Mouse (Mus musculus) G1E (cell line): ENCODE results near the gene Vmn1r42. TPM values are rescaled to one million over a fixed set of nuclear protein-coding genes. Genes with fewer than 3 reads are reported as not detected.

ENCODE experiments used
- ATAC-seq: 2 replicates; pipeline ENCODE4 v1.8.0; 2016; ENCODE audit warnings: mild to moderate bottlenecking; ENCODE audit not compliant: insufficient number of reproducible peaks, poor library complexity, low FRiP score, severe bottlenecking; ENCODE audit errors: extremely low read depth
- DNase-seq: peaks from one replicate; pipeline ENCODE4 v3.0.0; 2012; ENCODE audit warnings: low spot score
- H3K27me3 ChIP-seq: 2 replicates; pipeline ENCODE4 v1.6.1; 2012; ENCODE audit warnings: mild to moderate bottlenecking, low read length, inconsistent platforms; ENCODE audit not compliant: insufficient read depth
- H3K36me3 ChIP-seq: replicated peaks from 2 replicates; pipeline ENCODE3; 2012; ENCODE audit warnings: mild to moderate bottlenecking, inconsistent platforms
- H3K4me1 ChIP-seq: 2 replicates; pipeline ENCODE4 v1.6.1; 2012; ENCODE audit warnings: low read depth, low read length, inconsistent platforms, mixed read lengths; ENCODE audit not compliant: insufficient read depth
- H3K4me3 ChIP-seq: 2 replicates; pipeline ENCODE4 v1.5.1; 2012; ENCODE audit warnings: low read depth, mild to moderate bottlenecking, inconsistent platforms, low read length, moderate library complexity, mixed read lengths
- H3K9me3 ChIP-seq: replicated peaks from 2 replicates; pipeline ENCODE4 v1.6.1; 2012; ENCODE audit warnings: inconsistent platforms
- CTCF ChIP-seq: IDR thresholded peaks from 2 replicates; pipeline ENCODE4 v1.5.1; 2012; ENCODE audit warnings: low read depth, low read length, inconsistent platforms, mixed read lengths
- GATA1 ChIP-seq: IDR thresholded peaks from 2 replicates; pipeline ENCODE4 v1.6.1; 2012; ENCODE audit warnings: borderline replicate concordance, low read length, inconsistent platforms, mixed read lengths
- GATA2 ChIP-seq: IDR thresholded peaks from 2 replicates; pipeline ENCODE4 v1.6.1; 2012; ENCODE audit warnings: low read depth, low read length, inconsistent platforms, borderline replicate concordance
- POLR2AphosphoS5 ChIP-seq: IDR thresholded peaks from 2 replicates; pipeline ENCODE4 v1.6.1; 2012; ENCODE audit warnings: low read depth, low read length, inconsistent platforms; ENCODE audit not compliant: insufficient replicate concordance
- TAL1 ChIP-seq: conservative IDR thresholded peaks from 2 replicates; pipeline ENCODE4 v1.6.1; 2012; ENCODE audit warnings: low read depth, low read length, inconsistent platforms, mixed read lengths
- polyA plus RNA-seq: library from polyadenylated mRNA; stranded (reverse); fragments of >175 nt; gene quantifications from 2 replicates; pipeline ENCODE4 v1.2.3, GENCODE M21; 2012
- total RNA-seq, 2 experiments: library from RNA; stranded (forward) in 1 of 2; stranded (reverse) in 1 of 2; fragments of 200-1000 nt in 1 of 2; fragments of >200 nt in 1 of 2; fragmentation: Nextera tagmentation in 1 of 2; gene quantifications; 2 replicates each; pipeline ENCODE4 v1.2.3; 2014 to 2017

Vmn1r42 gene
- total and polyA plus RNA-seq, 3 experiments, result 0.11 TPM; not detected in 2

GRCm38 (mm10) chr6:89863792-89864191 is 12.4 kb downstream of the Vmn1r42 start:
- 0 out of 2 replicates have a peak, but pooled peaks cover 2% of the 10 kb centered on the region for H3K27me3 ChIP-seq
- ATAC-seq (no peak), DNase-seq (no peak)
- no peaks in the 10 kb centered on the region for H3K4me1 ChIP-seq
- H3K4me3 ChIP-seq, result no peak overlapping the region
- no peaks in the 10 kb centered on the region for H3K9me3 ChIP-seq
- H3K36me3 ChIP-seq, result no peaks in the 10 kb centered on the region
- TF ChIP-seq TAL1 (no peak), POLR2AphosphoS5 (no peak), GATA1 (no peak), GATA2 (no peak), CTCF (no peak)

DNA sequence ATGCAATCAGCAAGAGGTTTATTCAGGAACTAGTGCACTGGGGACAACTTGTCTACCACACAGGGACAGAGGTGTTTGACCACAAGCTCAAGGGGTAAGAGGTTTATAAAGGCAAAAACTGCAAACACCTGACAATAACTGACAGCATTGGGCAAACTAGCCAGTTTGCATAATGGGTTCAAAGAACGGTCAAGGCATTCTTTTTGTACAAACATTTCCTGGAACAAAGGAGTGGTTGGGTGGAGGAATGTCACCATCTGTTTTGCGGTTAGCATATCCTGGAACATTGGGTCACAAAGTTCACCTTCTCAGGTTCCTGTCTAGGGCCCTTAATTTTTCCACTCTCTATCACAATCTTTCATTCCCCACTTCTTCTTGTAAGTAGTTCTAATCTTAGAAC is 16.4 kb downstream of the Vmn1r42 start:
- Histone ChIP-seq H3K4me1 (no peaks in the 10 kb centered on the region), H3K9me3 (no peaks in the 10 kb centered on the region), H3K27me3 (0 out of 2 replicates have a peak, but pooled peaks cover under 1% of the 10 kb centered on the region), H3K36me3 (no peaks in the 10 kb centered on the region), H3K4me3 (no peak overlapping the region)
- TF ChIP-seq GATA1 (no peak), POLR2AphosphoS5 (no peak), TAL1 (no peak), CTCF (no peak), GATA2 (no peak)
- ATAC-seq (no peak), DNase-seq (no peak)

- Histone ChIP-seq H3K4me1 (no peaks in the 10 kb centered on the region), H3K36me3 (no peaks in the 10 kb centered on the region), H3K9me3 (no peaks in the 10 kb centered on the region), H3K4me3 (no peak overlapping the region), H3K27me3 (no peaks in the 10 kb centered on the region; the same call in 1 of the 2 replicates)
- TF ChIP-seq GATA2 (no peak), TAL1 (no peak), GATA1 (no peak), CTCF (no peak), POLR2AphosphoS5 (no peak)
- ATAC-seq, result no peak
- DNase-seq, result no peak
Measured at GRCm38 (mm10) chr6:89857552-89857951, 18.7 kb downstream of the Vmn1r42 start.

Other genes with a start within 250 kb of the Vmn1r42 start
- 2.3 and 3.9 TPM in 2 replicates for gene Txnrd3, start 232.4 kb downstream of the Vmn1r42 start, total RNA-seq (2014; fragmentation: Nextera tagmentation)
- gene Txnrd3, start 232.4 kb downstream of the Vmn1r42 start, total RNA-seq (2017), result 6.8 and 7.2 TPM in 2 replicates
- gene Txnrd3, start 232.4 kb downstream of the Vmn1r42 start, polyA plus RNA-seq, result 4.1 and 5.7 TPM in 2 replicates
- not detected in 2 replicates for gene Vmn1r40, start 168.9 kb downstream of the Vmn1r42 start, total RNA-seq (2014; fragmentation: Nextera tagmentation)
- gene Vmn1r40, start 168.9 kb downstream of the Vmn1r42 start, total RNA-seq (2017), result 0.06 and 0.16 TPM in 2 replicates
- not detected in 2 replicates for gene Vmn1r40, start 168.9 kb downstream of the Vmn1r42 start, polyA plus RNA-seq
- gene Vmn1r41, start 135.6 kb downstream of the Vmn1r42 start, total RNA-seq (2014; fragmentation: Nextera tagmentation), result not detected in 2 replicates
- gene Vmn1r41, start 135.6 kb downstream of the Vmn1r42 start, total RNA-seq (2017), result 0.16 and 0.58 TPM in 2 replicates
- gene Vmn1r41, start 135.6 kb downstream of the Vmn1r42 start, polyA plus RNA-seq, result not detected in 2 replicates
- gene Vmn1r43, start within 50 bp of the Vmn1r42 start, total RNA-seq (2014; fragmentation: Nextera tagmentation), result not detected in 2 replicates
- gene Vmn1r43, start within 50 bp of the Vmn1r42 start, total RNA-seq (2017), result 0.05 and 0.17 TPM in 2 replicates
- not detected in 2 replicates for gene Vmn1r43, start within 50 bp of the Vmn1r42 start, polyA plus RNA-seq
- gene Vmn1r44, start 7.2 kb upstream of the Vmn1r42 start, total RNA-seq (2014; fragmentation: Nextera tagmentation), result not detected in 2 replicates
- gene Vmn1r44, start 7.2 kb upstream of the Vmn1r42 start, total RNA-seq (2017), result 0.27 and 0.29 TPM in 2 replicates
- not detected in 2 replicates for gene Vmn1r44, start 7.2 kb upstream of the Vmn1r42 start, polyA plus RNA-seq
- not detected in 2 replicates for gene Vmn1r45, start 64.2 kb upstream of the Vmn1r42 start, total RNA-seq (2014; fragmentation: Nextera tagmentation)
- 0.06 and 0.11 TPM in 2 replicates for gene Vmn1r45, start 64.2 kb upstream of the Vmn1r42 start, total RNA-seq (2017)
- not detected in 2 replicates for gene Vmn1r45, start 64.2 kb upstream of the Vmn1r42 start, polyA plus RNA-seq
- gene Vmn1r46, start 92.9 kb upstream of the Vmn1r42 start, total RNA-seq (2014; fragmentation: Nextera tagmentation), result not detected in 2 replicates
- 0.11 and 0.12 TPM in 2 replicates for gene Vmn1r46, start 92.9 kb upstream of the Vmn1r42 start, total RNA-seq (2017)
- gene Vmn1r46, start 92.9 kb upstream of the Vmn1r42 start, polyA plus RNA-seq, result not detected in 2 replicates
- gene Vmn1r47, start 139.7 kb upstream of the Vmn1r42 start, total RNA-seq (2014; fragmentation: Nextera tagmentation), result not detected in 2 replicates
- 0.16 and 0.17 TPM in 2 replicates for gene Vmn1r47, start 139.7 kb upstream of the Vmn1r42 start, total RNA-seq (2017)
- gene Vmn1r47, start 139.7 kb upstream of the Vmn1r42 start, polyA plus RNA-seq, result not detected in 2 replicates
- not detected in 2 replicates for gene Vmn1r48, start 160.4 kb upstream of the Vmn1r42 start, total RNA-seq (2014; fragmentation: Nextera tagmentation)
- gene Vmn1r48, start 160.4 kb upstream of the Vmn1r42 start, total RNA-seq (2017), result not detected in 2 replicates
- gene Vmn1r48, start 160.4 kb upstream of the Vmn1r42 start, polyA plus RNA-seq, result not detected in 2 replicates
- gene Vmn1r49, start 202.1 kb upstream of the Vmn1r42 start, total RNA-seq (2014; fragmentation: Nextera tagmentation), result not detected in 2 replicates
- 0.16 and 0.17 TPM in 2 replicates for gene Vmn1r49, start 202.1 kb upstream of the Vmn1r42 start, total RNA-seq (2017)
- gene Vmn1r49, start 202.1 kb upstream of the Vmn1r42 start, polyA plus RNA-seq, result not detected in 2 replicates
- gene Vmn1r50, start 225.0 kb upstream of the Vmn1r42 start, total RNA-seq (2014; fragmentation: Nextera tagmentation), result not detected in 2 replicates
- 0.27 TPM in 1 of 2 replicates, not detected in the other for gene Vmn1r50, start 225.0 kb upstream of the Vmn1r42 start, total RNA-seq (2017)
- not detected in 2 replicates for gene Vmn1r50, start 225.0 kb upstream of the Vmn1r42 start, polyA plus RNA-seq
- gene Vmn1r51, start 246.2 kb upstream of the Vmn1r42 start, total RNA-seq (2014; fragmentation: Nextera tagmentation), result not detected in 2 replicates
- gene Vmn1r51, start 246.2 kb upstream of the Vmn1r42 start, total RNA-seq (2017), result 0.11 and 0.17 TPM in 2 replicates
- gene Vmn1r51, start 246.2 kb upstream of the Vmn1r42 start, polyA plus RNA-seq, result not detected in 2 replicates